24 mouse cellular contexts compared by ENCODE assay signal in genomic region chr15:85225693-85226092, GRCm38 (mm10). TPM values are rescaled to one million over a fixed set of nuclear protein-coding genes. Genes with fewer than 3 reads are reported as not detected.
DNase-seq lines count a peak whose midpoint lies in the region; ATAC-seq and TF ChIP-seq lines count a peak whose summit lies in the region.
"Had no signal": no experiment of that assay in that cellular context is flagged by ENCODE, and none has a peak within 500 bp of the region (broad histone marks: within the 10 kb centered on the region; RNA-seq: fewer than 3 reads in every experiment).

No protein-coding gene starts in this region.

- no peak overlapping the region for H3K4me3 ChIP-seq in limb, embryonic 15.5 days
- H3K4me3 ChIP-seq in limb, embryonic 10.5 days, result no peak overlapping the region
- H3K4me3 ChIP-seq in midbrain, embryonic 10.5 days, result no peak overlapping the region

- CTCF ChIA-PET in Patski (lab: Charles Lee), result no interaction called here

- H3K4me1 ChIP-seq in limb, embryonic 15.5 days, result peaks cover 24% of the 10 kb centered on the region
- 0 out of 2 replicates have a peak, but pooled peaks cover 3% of the 10 kb centered on the region for H3K4me1 ChIP-seq in limb, embryonic 10.5 days
- H3K4me1 ChIP-seq in midbrain, embryonic 10.5 days, result 0 out of 2 replicates have a peak, but pooled peaks cover 4% of the 10 kb centered on the region

- 65% methylated on average over 3 of the region's 3 CpGs for WGBS in limb, embryonic 15.5 days
- 96% methylated on average over 3 of the region's 3 CpGs for WGBS in limb, embryonic 10.5 days
- WGBS in midbrain, embryonic 10.5 days, result 97% methylated on average over 3 of the region's 3 CpGs

- no peak for DNase-seq in limb, embryonic 10.5 days (ENCODE audit: low spot score)
- DNase-seq in MN1 (ENCODE audit: low spot score), result peak; percentile 62
- peak; percentile 15 for DNase-seq in NIH3T3 (ENCODE audit: low read depth)
- peak; percentile 59 for DNase-seq in Patski (ENCODE audit: low read depth, low spot score)
- no peak for DNase-seq in layer of hippocampus, adult 8-10 months (ENCODE audit: low spot score in 2 of 2)
- no peak for DNase-seq in midbrain, embryonic 10.5 days (ENCODE audit: low spot score)
- DNase-seq: adrenal gland, adult 2 months; adrenal gland, adult 8-10 months; adrenal gland, postnatal 10 days; adrenal gland, postnatal 14 days; adrenal gland, postnatal 25 days; adrenal gland, postnatal 36 days; B cell, adult 2 months; cerebellum, adult 11 months; cerebellum, adult 11-12 months; cerebellum, adult 18-20 months; cerebellum, adult 2 months; cerebellum, adult 8-10 months had no signal

- ATAC-seq in limb, embryonic 15.5 days (ENCODE audit: insufficient number of reproducible peaks, low FRiP score, low TSS enrichment, low read depth), result no peak
- peak; percentile 27 for ATAC-seq in Patski
- no peak for ATAC-seq in inflammation-experienced regulatory T-cells, adult 6 months
- ATAC-seq: activated CD4-positive, CD25-positive, alpha-beta regulatory T cell, adult 4 months; CD4-positive, CD25-positive, alpha-beta regulatory T cell, adult 4 months had no signal

- H3K27me3 ChIP-seq in limb, embryonic 15.5 days, result no peaks in the 10 kb centered on the region
- H3K27me3 ChIP-seq in limb, embryonic 10.5 days (ENCODE audit: low read depth, poor library complexity, severe bottlenecking), result no peaks in the 10 kb centered on the region
- H3K27me3 ChIP-seq in Patski, result no peaks in the 10 kb centered on the region
- no peaks in the 10 kb centered on the region for H3K27me3 ChIP-seq in midbrain, embryonic 10.5 days (ENCODE audit: low read depth, poor library complexity, severe bottlenecking)

- POLR2A ChIA-PET in Patski (lab: Charles Lee), result no interaction called here

- H3K9ac ChIP-seq in limb, embryonic 15.5 days, result no peak overlapping the region

- H3K4me2 ChIP-seq in limb, embryonic 15.5 days, result no peak overlapping the region

- TF ChIP-seq CTCF in Patski (IDR thresholded peaks at IDR 0.05), result no peak

- peak overlapping the region; percentile 12; the same call in 1 of the 2 replicates for H3K27ac ChIP-seq in limb, embryonic 15.5 days
- H3K27ac ChIP-seq in limb, embryonic 10.5 days, result no peak overlapping the region
- H3K27ac ChIP-seq in midbrain, embryonic 10.5 days (replicated peaks), result no peak overlapping the region

- H3K9me3 ChIP-seq in limb, embryonic 15.5 days, result no peaks in the 10 kb centered on the region
- H3K9me3 ChIP-seq in limb, embryonic 10.5 days (replicated peaks), result no peaks in the 10 kb centered on the region
- no peaks in the 10 kb centered on the region for H3K9me3 ChIP-seq in midbrain, embryonic 10.5 days (replicated peaks)

- peaks cover 69% of the 10 kb centered on the region for H3K36me3 ChIP-seq in limb, embryonic 15.5 days
- peaks cover 99% of the 10 kb centered on the region for H3K36me3 ChIP-seq in limb, embryonic 10.5 days
- H3K36me3 ChIP-seq in midbrain, embryonic 10.5 days, result peaks cover 97% of the 10 kb centered on the region
- H3K36me3 ChIP-seq: G1E had no signal

- in situ Hi-C loops in Patski (cut with MboI; ENCODE audit: low pct_unique_long_range_greater_than_20kb), result no loop called here

RNA-seq across cellular contexts. Expression of gene Fbln1, which starts 19.9 kb away (rescaled TPM):
- polyA plus RNA-seq in limb, embryonic 15.5 days (2015; fragmentation: Nextera tagmentation; extraction: Ambion mirVana), result 258 and 267 TPM in 2 replicates
- polyA plus RNA-seq in limb, embryonic 10.5 days (2016; fragmentation: Nextera tagmentation; extraction: Ambion mirVana), result 258 and 261 TPM in 2 replicates
- 11.6 TPM for polyA plus RNA-seq in Patski (2021)
- not detected for polyA plus RNA-seq in inflammation-experienced regulatory T-cells, adult 6 months (2017; shearing (Covaris generic))
- total RNA-seq in layer of hippocampus, adult 8-10 months (2022), result 10 to 100 TPM; 13.0 to 19.7 (median 16.1) TPM
- polyA plus RNA-seq in midbrain, embryonic 10.5 days (2016; fragmentation: Nextera tagmentation; extraction: Ambion mirVana), result 162 and 179 TPM in 2 replicates
- total RNA-seq: MEL had no signal
- polyA plus RNA-seq: CD4-positive, CD25-positive, alpha-beta regulatory T cell, adult 4 months; G1E had no signal

Comparison
In these comparisons a context has a peak if more than half of its experiments do, and no peak if none do; other contexts are left out.
1. DNase-seq: peak in MN1 (single experiment), NIH3T3 (single experiment) and Patski (single experiment); none in limb, embryonic 10.5 days (single experiment), layer of hippocampus, adult 8-10 months (0 of 2) and midbrain, embryonic 10.5 days (single experiment).
2. RNA of gene Fbln1, which starts 19.9 kb away (polyA plus RNA-seq): 258 to 267 TPM in limb, embryonic 15.5 days, 258 to 261 TPM in limb, embryonic 10.5 days and 162 to 179 TPM in midbrain, embryonic 10.5 days; 11.6 TPM in Patski (single experiment) and not detected in inflammation-experienced regulatory T-cells, adult 6 months; every median in the first group is over 10 times any median in the second.